ENCODE assay signal across 10 mouse cellular contexts in the genomic region with DNA sequence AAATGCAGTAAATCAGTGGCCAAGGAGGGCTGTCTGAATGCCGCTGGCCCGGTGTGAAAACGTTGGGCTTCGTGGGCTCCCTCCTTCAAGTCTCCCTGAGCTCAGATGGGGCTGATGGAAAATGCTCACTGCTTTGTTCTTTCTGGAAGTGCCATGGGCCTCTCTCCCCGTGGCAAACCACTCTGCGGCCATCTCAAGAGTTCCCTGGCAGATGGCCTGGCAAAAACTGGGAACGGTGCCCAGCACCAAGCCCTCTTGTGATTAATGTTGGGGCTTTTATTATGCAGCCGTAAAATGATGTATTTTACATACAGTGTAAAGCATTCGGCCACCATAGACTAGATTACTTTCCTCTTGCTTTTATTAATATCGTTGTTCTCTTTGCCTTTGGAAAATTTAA.
DNase-seq lines count a peak whose midpoint lies in the region; ATAC-seq lines count a peak whose summit lies in the region.
"Had no signal": no experiment of that assay in that cellular context is flagged by ENCODE, and none has a peak within 500 bp of the region (broad histone marks: within the 10 kb centered on the region; RNA-seq: fewer than 3 reads in every experiment).

No protein-coding gene starts in this region.

- no peaks in the 10 kb centered on the region for H3K36me3 ChIP-seq in forebrain, embryonic 12.5 days (replicated peaks)
- no peaks in the 10 kb centered on the region for H3K36me3 ChIP-seq in forebrain, embryonic 10.5 days (replicated peaks)
- no peaks in the 10 kb centered on the region for H3K36me3 ChIP-seq in forebrain, embryonic 14.5 days (ENCODE audit: control insufficient read depth, insufficient read depth, low read length)

- DNase-seq in forebrain, embryonic 10.5 days (ENCODE audit: extremely low spot score, low spot score) = no peak
- DNase-seq in retina, postnatal 7 days (ENCODE audit: low read depth, low spot score) = peak; percentile 31
- DNase-seq in retina, embryonic 14.5 days (ENCODE audit: low spot score) = no peak
- DNase-seq in forebrain, embryonic 14.5 days (ENCODE audit: low spot score) = peak; percentile 84
- DNase-seq in ovary, postnatal 14 days (ENCODE audit: low spot score) = peak; percentile 18
- DNase-seq in gastrocnemius, adult 18-20 months (ENCODE audit: low spot score) = no peak
- no peak for DNase-seq in frontal cortex, postnatal 25 days (ENCODE audit: low spot score in 2 of 2)
- DNase-seq: lung, adult 2 months had no signal

- H3K4me3 ChIP-seq in forebrain, embryonic 12.5 days (replicated peaks) = no peak overlapping the region
- H3K4me3 ChIP-seq in forebrain, embryonic 10.5 days = no peak overlapping the region
- H3K4me3 ChIP-seq in forebrain, embryonic 14.5 days (ENCODE audit: low read depth, low read length) = no peak overlapping the region
- H3K4me3 ChIP-seq: myocyte had no signal

- 71% methylated on average over 10 of the region's 10 CpGs for WGBS in forebrain, embryonic 12.5 days
- WGBS in forebrain, embryonic 10.5 days = 91% methylated on average over 10 of the region's 10 CpGs
- WGBS in forebrain, embryonic 14.5 days = 29% methylated on average over 10 of the region's 10 CpGs

- ATAC-seq in forebrain, embryonic 12.5 days (ENCODE audit: low FRiP score) = no peak
- ATAC-seq in forebrain, embryonic 14.5 days = peak; percentile 83

- H3K4me1 ChIP-seq in forebrain, embryonic 12.5 days = no peaks in the 10 kb centered on the region; the same call in 1 of the 2 replicates
- no peaks in the 10 kb centered on the region for H3K4me1 ChIP-seq in forebrain, embryonic 10.5 days
- H3K4me1 ChIP-seq in forebrain, embryonic 14.5 days (ENCODE audit: control insufficient read depth, insufficient read depth, low read length) = peaks cover 16% of the 10 kb centered on the region

- H3K4me2 ChIP-seq in forebrain, embryonic 12.5 days = no peak overlapping the region
- no peak overlapping the region for H3K4me2 ChIP-seq in forebrain, embryonic 14.5 days (ENCODE audit: low read length)

- no peak overlapping the region for H3K9ac ChIP-seq in forebrain, embryonic 12.5 days
- H3K9ac ChIP-seq in forebrain, embryonic 14.5 days (ENCODE audit: low read length) = no peak overlapping the region

- no peaks in the 10 kb centered on the region for H3K9me3 ChIP-seq in forebrain, embryonic 12.5 days
- 0 out of 2 replicates have a peak, but pooled peaks cover 7% of the 10 kb centered on the region for H3K9me3 ChIP-seq in forebrain, embryonic 10.5 days
- H3K9me3 ChIP-seq in forebrain, embryonic 14.5 days (replicated peaks; ENCODE audit: control insufficient read depth, low read length) = 0 out of 2 replicates have a peak, but pooled peaks cover 4% of the 10 kb centered on the region

- H3K27ac ChIP-seq in forebrain, embryonic 12.5 days = peak overlapping the region; percentile 65
- H3K27ac ChIP-seq in forebrain, embryonic 10.5 days = no peak overlapping the region
- H3K27ac ChIP-seq in forebrain, embryonic 14.5 days (ENCODE audit: low read depth, low read length) = peak overlapping the region; percentile 79; the same call in 1 of the 2 replicates

- 0 out of 2 replicates have a peak, but pooled peaks cover 5% of the 10 kb centered on the region for H3K27me3 ChIP-seq in forebrain, embryonic 12.5 days
- no peaks in the 10 kb centered on the region for H3K27me3 ChIP-seq in forebrain, embryonic 10.5 days (ENCODE audit: poor library complexity, severe bottlenecking)
- no peaks in the 10 kb centered on the region for H3K27me3 ChIP-seq in forebrain, embryonic 14.5 days (replicated peaks; ENCODE audit: control insufficient read depth, insufficient read depth, low read length)

Comparison
In these comparisons a context has a peak if more than half of its experiments do, and no peak if none do; other contexts are left out.
1. DNase-seq: peak in retina, postnatal 7 days (single experiment), forebrain, embryonic 14.5 days (single experiment) and ovary, postnatal 14 days (single experiment); none in forebrain, embryonic 10.5 days (single experiment), retina, embryonic 14.5 days (single experiment), gastrocnemius, adult 18-20 months (single experiment) and frontal cortex, postnatal 25 days (0 of 2).